Mouse (Mus musculus): ENCODE results near the gene Hdac4.

The Hdac4 gene

DNA sequence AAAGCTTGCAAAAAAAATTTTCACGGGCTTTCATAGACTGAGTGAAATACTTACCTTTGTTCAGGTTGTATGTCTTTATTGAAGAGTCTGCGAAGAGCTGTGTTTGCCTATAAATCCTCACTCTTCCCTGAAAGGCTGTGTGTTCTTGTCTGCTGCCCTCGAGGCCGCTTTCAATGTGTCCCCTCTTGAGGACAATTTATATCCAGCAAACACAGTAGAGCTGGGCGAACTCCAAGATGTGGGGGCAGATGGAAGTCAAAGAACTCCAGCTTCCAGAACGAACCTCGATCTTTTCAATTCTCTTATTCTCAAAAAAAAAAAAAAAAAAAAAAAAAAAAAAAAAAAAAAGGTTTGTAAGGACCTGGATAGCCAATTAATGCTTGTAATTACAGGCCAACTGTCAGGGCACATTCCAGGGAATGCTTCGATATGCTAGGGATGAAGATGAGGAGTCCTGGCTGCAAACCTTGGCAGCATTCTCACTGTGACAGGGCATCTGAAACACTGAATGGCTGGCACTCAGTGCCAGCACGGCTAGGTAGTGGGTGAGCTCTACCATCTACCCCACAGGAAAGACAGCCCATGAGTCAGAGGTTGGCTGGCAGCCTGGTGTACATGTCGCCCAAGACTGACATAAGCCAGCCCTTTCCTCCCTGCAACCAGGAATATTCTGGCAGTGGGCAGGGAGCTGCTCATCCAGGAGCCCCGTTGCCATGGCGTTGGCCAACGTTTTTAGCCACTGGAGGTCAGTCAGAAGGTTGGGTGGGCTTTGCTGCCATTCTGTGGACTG lies at the start of gene Hdac4:
Gene Hdac4, minus strand, starts transcription at position 340 of the 790 bp plus-strand sequence.
- DNase-seq = peak; percentile 96

DNA sequence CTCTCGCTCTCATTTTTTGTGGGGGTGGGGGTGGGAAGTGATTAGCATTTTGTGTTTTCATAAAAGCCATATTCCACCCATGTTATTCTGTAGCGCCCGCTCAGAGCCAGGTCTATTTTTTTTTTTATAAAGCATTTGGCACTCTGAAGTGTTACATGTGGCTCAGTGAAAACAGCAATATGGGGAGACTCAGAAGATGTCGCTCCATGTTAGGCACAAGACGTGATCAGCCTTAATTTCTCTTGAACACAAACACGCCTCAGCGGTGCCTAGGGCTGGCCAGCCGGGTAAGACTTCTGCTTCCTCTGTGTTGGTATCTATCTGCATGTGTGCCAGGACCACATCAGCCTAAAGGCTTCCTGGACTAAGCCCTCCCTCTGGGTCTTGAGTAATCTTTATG lies 48.0 kb upstream of the Hdac4 start:
- no peak for DNase-seq

DNA sequence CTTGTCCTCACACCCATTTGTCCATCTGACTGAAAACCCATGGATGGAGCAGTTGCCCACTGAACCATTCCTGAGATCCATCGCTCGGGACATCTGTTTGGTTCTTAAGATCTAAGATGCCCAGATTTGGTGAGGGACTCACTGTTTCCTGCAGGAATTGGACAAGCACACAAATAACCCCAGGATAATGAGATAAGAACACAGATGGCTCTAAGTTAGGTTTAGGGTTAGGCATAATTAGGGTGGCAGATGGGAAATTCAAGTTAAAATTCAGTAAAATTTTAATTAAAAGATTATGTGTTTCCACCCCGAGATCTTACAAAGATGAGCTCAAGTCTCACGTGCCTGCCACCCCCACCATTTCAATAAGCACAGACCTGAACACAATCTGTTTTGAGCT lies 44.6 kb upstream of the Hdac4 start:
- DNase-seq = no peak

GRCm38 (mm10) chr1:92235600-92235999 lies 40.1 kb upstream of the Hdac4 start:
- no peak for DNase-seq

DNA sequence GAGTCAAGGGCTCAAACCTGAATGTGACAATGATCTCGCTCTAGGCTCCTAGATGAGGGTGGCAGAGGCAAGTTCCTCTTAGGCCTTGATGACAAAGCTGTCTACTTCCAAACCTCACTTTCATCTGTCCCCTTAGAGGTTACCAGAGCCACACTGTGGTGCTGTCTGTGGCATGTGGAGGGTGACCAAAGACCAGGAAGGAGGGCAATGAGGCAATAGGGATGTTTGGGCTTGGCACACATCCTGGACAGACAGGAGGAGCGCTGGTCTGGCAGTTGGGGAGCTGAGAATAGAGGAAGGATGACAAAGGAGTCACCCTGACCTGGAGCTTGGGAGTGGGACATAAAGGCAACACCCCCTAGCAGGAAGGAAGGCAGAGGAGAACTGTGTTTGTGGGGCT lies 29.8 kb upstream of the Hdac4 start:
- no peak for DNase-seq

DNA sequence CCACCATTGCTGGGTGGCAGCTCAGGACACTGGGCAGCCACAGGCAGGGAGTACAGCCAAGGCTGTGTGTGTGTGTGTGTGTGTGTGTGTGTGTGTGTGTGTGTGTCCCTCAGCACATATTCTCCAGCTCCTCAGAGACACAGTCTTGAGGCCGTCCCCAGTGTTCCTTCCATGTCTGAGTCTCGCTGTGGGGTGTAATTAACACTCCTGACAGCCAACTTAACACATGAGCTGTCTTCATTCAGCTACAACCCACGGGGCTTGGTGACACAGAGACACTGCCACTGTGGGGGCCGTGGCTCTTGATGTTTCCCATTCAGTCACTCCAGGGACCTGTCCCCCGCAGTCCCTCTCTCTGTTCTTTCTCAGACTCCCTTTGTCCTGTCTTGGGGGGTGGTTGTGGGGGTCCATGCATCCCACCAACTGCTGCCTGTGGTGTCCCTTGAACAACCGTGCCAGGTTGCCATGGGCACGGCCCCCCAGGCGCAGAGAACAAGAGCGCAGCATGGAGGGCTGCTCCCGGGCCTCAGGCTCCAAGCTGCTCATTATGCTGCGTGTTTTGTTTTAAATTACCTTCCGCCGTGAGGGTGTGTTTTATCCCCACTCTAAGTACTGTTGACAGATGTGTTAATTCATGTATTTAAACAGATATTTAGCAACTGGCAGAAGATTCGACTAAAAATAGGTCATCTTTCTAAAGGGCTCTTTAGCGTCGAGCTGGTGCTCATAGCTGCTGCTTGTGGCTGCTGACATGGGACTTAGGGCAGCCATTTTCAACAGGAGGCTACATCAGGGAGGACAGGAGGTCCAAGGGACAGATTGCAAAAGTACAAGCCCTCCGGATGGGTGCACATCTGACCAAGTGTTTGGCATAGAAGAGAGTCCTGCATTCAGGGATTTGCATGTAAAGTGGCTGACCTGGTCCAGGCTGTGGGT lies 28.7 kb upstream of the Hdac4 start:
- no peak for DNase-seq

- peak; percentile 92 for DNase-seq
Observed at GRCm38 (mm10) chr1:92216710-92217109, 21.2 kb upstream of the Hdac4 start.

DNA sequence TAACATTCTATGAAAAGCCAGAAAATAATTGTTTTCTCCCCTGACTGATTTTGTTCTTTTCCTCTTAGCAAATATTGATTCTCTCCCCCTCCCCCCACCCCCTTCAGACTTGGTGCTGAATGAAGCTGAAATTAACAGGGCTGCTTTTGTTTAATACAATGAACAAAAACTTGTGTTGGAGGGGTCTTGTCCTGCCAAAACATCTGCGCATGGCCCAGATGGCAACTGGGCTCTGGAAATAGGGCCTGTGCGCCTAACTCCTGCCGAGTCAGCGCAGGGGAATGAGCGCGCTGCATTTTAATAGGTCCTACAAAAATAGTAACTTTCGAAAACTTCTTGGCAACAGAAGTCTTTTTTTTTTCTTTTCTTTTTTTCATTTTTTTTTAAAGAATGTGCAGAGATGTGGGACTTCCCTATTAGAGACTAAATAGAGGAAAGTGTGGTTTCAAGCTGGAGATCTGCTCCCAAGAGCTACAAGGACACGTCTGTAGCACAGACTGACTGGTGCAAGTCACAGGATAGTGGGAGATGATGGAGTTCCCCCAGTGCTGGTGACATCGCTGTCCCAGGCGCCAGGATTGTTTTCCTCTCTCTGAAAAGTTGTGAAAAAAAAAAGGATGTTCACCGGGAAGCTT lies 20.6 kb upstream of the Hdac4 start:
- DNase-seq = peak; percentile 95

- DNase-seq = peak; percentile 96
Observed at GRCm38 (mm10) chr1:92215131-92215638, 19.7 kb upstream of the Hdac4 start.

GRCm38 (mm10) chr1:92212003-92212750 lies 16.7 kb upstream of the Hdac4 start:
- DNase-seq = peak; percentile 93

- DNase-seq = peak; percentile 51
Observed at GRCm38 (mm10) chr1:92202639-92203352, 7.3 kb upstream of the Hdac4 start.

GRCm38 (mm10) chr1:92190463-92190862 lies 5.0 kb downstream of the Hdac4 start:
- DNase-seq = no peak

DNA sequence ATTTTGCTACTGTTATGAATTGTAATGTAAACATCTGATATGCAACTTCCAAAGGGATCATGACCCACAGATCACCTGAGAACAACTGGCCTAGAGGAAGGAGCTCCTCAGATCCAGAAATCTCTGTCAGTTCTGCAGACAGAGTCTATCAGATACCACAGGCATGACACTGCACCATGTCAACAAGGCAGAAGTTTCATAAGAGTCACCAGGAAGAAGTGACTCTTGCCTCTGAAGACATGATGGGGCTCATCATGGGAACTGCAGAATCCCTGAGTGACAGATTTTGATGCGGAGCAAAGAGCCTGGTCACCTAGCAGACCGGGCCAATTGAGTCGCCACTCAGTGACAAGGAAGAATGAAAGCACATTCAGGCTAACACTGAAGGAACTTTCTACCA lies 8.4 kb downstream of the Hdac4 start:
- DNase-seq = no peak

GRCm38 (mm10) chr1:92184600-92184999 lies 10.9 kb downstream of the Hdac4 start:
- peak; percentile 73 for DNase-seq

- no peak for DNase-seq
Observed at GRCm38 (mm10) chr1:92183101-92183790, 12.3 kb downstream of the Hdac4 start.

DNA sequence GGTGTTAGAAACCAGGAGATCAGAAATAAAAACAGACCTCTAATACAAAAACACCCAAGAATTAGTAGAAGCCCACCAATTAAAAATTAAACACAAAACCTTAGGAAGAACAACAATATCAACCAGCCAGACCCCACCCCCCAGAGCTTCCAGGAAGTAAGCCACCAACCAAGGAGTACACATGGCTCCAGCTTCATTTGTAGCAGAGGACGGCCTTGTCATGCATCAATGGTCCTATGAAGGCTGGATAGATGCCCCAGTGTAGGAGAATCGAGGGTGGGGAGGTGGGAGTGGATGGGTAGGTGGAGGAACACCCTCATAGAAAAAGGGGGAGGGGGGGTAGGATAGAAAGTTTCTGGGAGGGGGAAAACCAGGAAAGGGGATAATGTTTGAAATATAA lies 13.5 kb downstream of the Hdac4 start:
- peak; percentile 86 for DNase-seq

DNA sequence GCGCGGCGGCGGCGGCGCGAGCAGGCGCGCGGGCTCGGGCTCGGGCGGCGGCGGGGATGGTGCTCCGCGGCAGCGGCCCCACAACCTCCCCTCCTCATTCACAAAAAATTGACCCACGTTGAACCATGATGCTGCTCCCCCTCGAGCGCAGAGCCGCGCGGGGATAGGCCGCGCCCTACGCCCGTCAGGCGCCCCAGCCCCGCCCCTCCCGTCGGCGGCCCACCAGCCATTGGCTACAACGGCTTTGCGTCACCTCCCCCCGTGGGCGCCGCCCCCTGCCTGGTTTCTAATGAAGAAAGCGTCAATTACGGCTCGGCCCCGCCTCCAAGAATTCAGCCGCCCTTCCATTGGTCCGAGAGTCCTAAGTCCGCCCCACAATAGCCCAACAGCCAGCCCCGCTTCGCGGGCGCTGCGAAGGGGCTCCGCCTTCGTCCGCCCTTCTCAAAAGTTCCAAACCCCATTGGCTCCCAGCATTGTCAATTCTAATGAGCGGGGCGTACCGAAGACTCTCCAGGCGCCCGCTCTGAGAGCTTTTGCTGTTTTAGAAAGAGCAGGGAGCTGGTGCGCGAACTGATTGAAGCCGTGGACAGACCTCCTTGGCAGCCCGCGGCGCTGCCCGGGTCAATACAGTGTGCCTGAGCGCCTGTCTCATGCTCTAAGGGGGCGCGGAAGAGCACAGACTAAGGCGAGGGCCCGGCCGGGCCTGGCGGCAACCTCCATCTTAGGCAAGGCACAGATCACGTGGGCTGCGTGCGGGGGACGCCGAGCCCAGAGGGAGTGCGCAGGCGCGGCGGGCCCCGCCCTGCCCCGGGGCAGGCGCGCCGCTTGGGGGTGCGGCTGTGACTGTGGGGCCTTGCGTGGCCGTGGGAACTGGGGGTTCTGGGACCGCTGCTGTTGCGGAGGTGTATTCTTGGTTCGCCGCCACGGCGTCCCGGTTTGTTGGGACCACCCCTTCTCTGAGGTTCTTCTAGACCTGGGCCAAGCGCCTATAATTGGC lies 15.1 kb downstream of the Hdac4 start:
- peak; percentile 100 for DNase-seq

DNA sequence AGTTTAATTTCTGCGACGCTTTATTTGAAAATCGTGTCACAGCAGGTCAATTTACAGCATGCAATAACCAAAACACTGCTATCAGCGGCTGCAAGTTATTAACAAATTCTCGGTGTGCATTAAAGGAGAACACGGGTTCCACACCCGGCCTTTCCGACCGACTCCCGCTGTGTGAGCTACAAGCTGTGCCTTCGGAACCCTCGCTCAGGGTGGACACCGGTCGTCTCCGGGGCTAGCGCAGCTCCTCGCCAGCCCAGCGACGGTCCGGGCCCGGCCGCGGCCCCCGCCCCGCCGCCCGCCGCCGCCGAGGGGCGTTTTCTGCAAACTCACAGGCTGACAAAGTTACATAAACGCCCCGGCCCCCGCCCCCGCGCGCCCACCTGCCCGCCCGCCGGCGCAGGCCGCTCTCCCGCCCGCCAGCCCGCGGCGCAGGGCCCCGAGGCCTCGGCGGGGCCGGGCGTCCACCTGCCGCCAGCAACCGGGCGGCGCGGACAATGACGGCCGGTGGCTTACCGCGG lies 16.0 kb downstream of the Hdac4 start:
- DNase-seq = peak; percentile 97

- DNase-seq = peak; percentile 92
Observed at GRCm38 (mm10) chr1:92179070-92179469, 16.4 kb downstream of the Hdac4 start.
